Mouse (Mus musculus): ENCODE results near the gene Grin2a. TPM values are rescaled to one million over a fixed set of nuclear protein-coding genes. Genes with fewer than 3 reads are reported as not detected.

Gene Grin2a
- polyA plus RNA-seq, 1 experiment from 2014 or later = 0.47 TPM

GRCm38 (mm10) chr16:9985041-9985440 is 10.3 kb downstream of the Grin2a start:
- 59% methylated on average over 3 of the region's 3 CpGs for WGBS
- Histone ChIP-seq H3K9me3 (replicated peaks; ENCODE audit: control insufficient read depth, low read length) (no peaks in the 10 kb centered on the region), H3K4me3 (ENCODE audit: low read depth, low read length) (no peak overlapping the region), H3K27ac (ENCODE audit: low read depth, low read length) (no peak overlapping the region), H3K4me2 (ENCODE audit: low read length) (no peak overlapping the region), H3K36me3 (ENCODE audit: control insufficient read depth, insufficient read depth, low read length) (no peaks in the 10 kb centered on the region), H3K9ac (ENCODE audit: low read length) (no peak overlapping the region), H3K27me3 (replicated peaks; ENCODE audit: control insufficient read depth, insufficient read depth, low read length) (no peaks in the 10 kb centered on the region), H3K4me1 (ENCODE audit: control insufficient read depth, insufficient read depth, low read length) (no peaks in the 10 kb centered on the region)
- no peak for DNase-seq (ENCODE audit: low spot score)
- ATAC-seq = no peak

GRCm38 (mm10) chr16:9980641-9981040 is 14.7 kb downstream of the Grin2a start:
- no peaks in the 10 kb centered on the region for H3K9me3 ChIP-seq (replicated peaks; ENCODE audit: control insufficient read depth, low read length)
- H3K4me1 ChIP-seq (ENCODE audit: control insufficient read depth, insufficient read depth, low read length) = no peaks in the 10 kb centered on the region
- no peak overlapping the region for H3K4me3 ChIP-seq (ENCODE audit: low read depth, low read length)
- no peak overlapping the region for H3K9ac ChIP-seq (ENCODE audit: low read length)
- DNase-seq (ENCODE audit: low spot score) (no peak), ATAC-seq (no peak)
- no peaks in the 10 kb centered on the region for H3K36me3 ChIP-seq (ENCODE audit: control insufficient read depth, insufficient read depth, low read length)
- H3K4me2 ChIP-seq (ENCODE audit: low read length) = no peak overlapping the region
- no peaks in the 10 kb centered on the region for H3K27me3 ChIP-seq (replicated peaks; ENCODE audit: control insufficient read depth, insufficient read depth, low read length)
- no peak overlapping the region for H3K27ac ChIP-seq (ENCODE audit: low read depth, low read length)
- WGBS = 36% methylated on average over 2 of the region's 2 CpGs

GRCm38 (mm10) chr16:9978173-9978572 is 17.2 kb downstream of the Grin2a start:
- no peaks in the 10 kb centered on the region for H3K27me3 ChIP-seq (replicated peaks; ENCODE audit: control insufficient read depth, insufficient read depth, low read length)
- no peaks in the 10 kb centered on the region for H3K9me3 ChIP-seq (replicated peaks; ENCODE audit: control insufficient read depth, low read length)
- no peak for DNase-seq (ENCODE audit: low spot score)
- H3K4me1 ChIP-seq (ENCODE audit: control insufficient read depth, insufficient read depth, low read length) = no peaks in the 10 kb centered on the region
- no peak overlapping the region for H3K4me3 ChIP-seq (ENCODE audit: low read depth, low read length)
- WGBS = 86% methylated on average over 2 of the region's 2 CpGs
- no peak overlapping the region for H3K27ac ChIP-seq (ENCODE audit: low read depth, low read length)
- H3K36me3 ChIP-seq (ENCODE audit: control insufficient read depth, insufficient read depth, low read length) = no peaks in the 10 kb centered on the region
- no peak overlapping the region for H3K9ac ChIP-seq (ENCODE audit: low read length)
- H3K4me2 ChIP-seq (ENCODE audit: low read length) = no peak overlapping the region
- no peak for ATAC-seq

GRCm38 (mm10) chr16:9972705-9973104 is 22.7 kb downstream of the Grin2a start:
- Histone ChIP-seq H3K36me3 (ENCODE audit: control insufficient read depth, insufficient read depth, low read length) (no peaks in the 10 kb centered on the region), H3K9me3 (replicated peaks; ENCODE audit: control insufficient read depth, low read length) (no peaks in the 10 kb centered on the region), H3K9ac (ENCODE audit: low read length) (no peak overlapping the region), H3K27me3 (replicated peaks; ENCODE audit: control insufficient read depth, insufficient read depth, low read length) (no peaks in the 10 kb centered on the region), H3K4me2 (ENCODE audit: low read length) (no peak overlapping the region), H3K4me1 (ENCODE audit: control insufficient read depth, insufficient read depth, low read length) (no peaks in the 10 kb centered on the region), H3K4me3 (ENCODE audit: low read depth, low read length) (no peak overlapping the region), H3K27ac (ENCODE audit: low read depth, low read length) (no peak overlapping the region)
- no peak for DNase-seq (ENCODE audit: low spot score)
- ATAC-seq = no peak
- WGBS = 92% methylated on average over 3 of the region's 3 CpGs

GRCm38 (mm10) chr16:9964469-9964868 is 30.9 kb downstream of the Grin2a start:
- Histone ChIP-seq H3K9me3 (replicated peaks; ENCODE audit: control insufficient read depth, low read length) (no peaks in the 10 kb centered on the region), H3K27me3 (replicated peaks; ENCODE audit: control insufficient read depth, insufficient read depth, low read length) (no peaks in the 10 kb centered on the region), H3K4me1 (ENCODE audit: control insufficient read depth, insufficient read depth, low read length) (no peaks in the 10 kb centered on the region), H3K4me3 (ENCODE audit: low read depth, low read length) (no peak overlapping the region), H3K36me3 (ENCODE audit: control insufficient read depth, insufficient read depth, low read length) (no peaks in the 10 kb centered on the region), H3K9ac (ENCODE audit: low read length) (no peak overlapping the region), H3K4me2 (ENCODE audit: low read length) (no peak overlapping the region), H3K27ac (ENCODE audit: low read depth, low read length) (no peak overlapping the region)
- DNase-seq (ENCODE audit: low spot score) (no peak), ATAC-seq (no peak)
- 87% methylated on average over 6 of the region's 6 CpGs for WGBS

- H3K4me2 ChIP-seq (ENCODE audit: low read length) = no peak overlapping the region
- H3K36me3 ChIP-seq (ENCODE audit: control insufficient read depth, insufficient read depth, low read length) = no peaks in the 10 kb centered on the region
- no peaks in the 10 kb centered on the region for H3K27me3 ChIP-seq (replicated peaks; ENCODE audit: control insufficient read depth, insufficient read depth, low read length)
- WGBS = 75% methylated on average over 1 of the region's 1 CpGs
- no peak overlapping the region for H3K9ac ChIP-seq (ENCODE audit: low read length)
- no peak overlapping the region for H3K4me3 ChIP-seq (ENCODE audit: low read depth, low read length)
- no peaks in the 10 kb centered on the region for H3K4me1 ChIP-seq (ENCODE audit: control insufficient read depth, insufficient read depth, low read length)
- DNase-seq (ENCODE audit: low spot score) (no peak), ATAC-seq (no peak)
- H3K27ac ChIP-seq (ENCODE audit: low read depth, low read length) = no peak overlapping the region
- H3K9me3 ChIP-seq (replicated peaks; ENCODE audit: control insufficient read depth, low read length) = no peaks in the 10 kb centered on the region
Observed at GRCm38 (mm10) chr16:9962482-9962881, 32.9 kb downstream of the Grin2a start.

GRCm38 (mm10) chr16:9959340-9959739 is 36.0 kb downstream of the Grin2a start:
- H3K4me1 ChIP-seq (ENCODE audit: control insufficient read depth, insufficient read depth, low read length) = no peaks in the 10 kb centered on the region
- no peaks in the 10 kb centered on the region for H3K36me3 ChIP-seq (ENCODE audit: control insufficient read depth, insufficient read depth, low read length)
- H3K27me3 ChIP-seq (replicated peaks; ENCODE audit: control insufficient read depth, insufficient read depth, low read length) = no peaks in the 10 kb centered on the region
- 59% methylated on average over 1 of the region's 1 CpGs for WGBS
- no peak overlapping the region for H3K4me3 ChIP-seq (ENCODE audit: low read depth, low read length)
- DNase-seq (ENCODE audit: low spot score) = no peak
- no peak overlapping the region for H3K27ac ChIP-seq (ENCODE audit: low read depth, low read length)
- no peak overlapping the region for H3K9ac ChIP-seq (ENCODE audit: low read length)
- H3K9me3 ChIP-seq (replicated peaks; ENCODE audit: control insufficient read depth, low read length) = no peaks in the 10 kb centered on the region
- no peak overlapping the region for H3K4me2 ChIP-seq (ENCODE audit: low read length)
- no peak for ATAC-seq

- no peaks in the 10 kb centered on the region for H3K27me3 ChIP-seq (replicated peaks; ENCODE audit: control insufficient read depth, insufficient read depth, low read length)
- no peaks in the 10 kb centered on the region for H3K4me1 ChIP-seq (ENCODE audit: control insufficient read depth, insufficient read depth, low read length)
- DNase-seq (ENCODE audit: low spot score) (no peak), ATAC-seq (no peak)
- no peak overlapping the region for H3K4me2 ChIP-seq (ENCODE audit: low read length)
- 37% methylated on average over 5 of the region's 5 CpGs for WGBS
- no peaks in the 10 kb centered on the region for H3K9me3 ChIP-seq (replicated peaks; ENCODE audit: control insufficient read depth, low read length)
- H3K4me3 ChIP-seq (ENCODE audit: low read depth, low read length) = no peak overlapping the region
- no peak overlapping the region for H3K9ac ChIP-seq (ENCODE audit: low read length)
- H3K27ac ChIP-seq (ENCODE audit: low read depth, low read length) = no peak overlapping the region
- no peaks in the 10 kb centered on the region for H3K36me3 ChIP-seq (ENCODE audit: control insufficient read depth, insufficient read depth, low read length)
Observed at GRCm38 (mm10) chr16:9954266-9954665, 41.1 kb downstream of the Grin2a start.

- Histone ChIP-seq H3K4me2 (ENCODE audit: low read length) (no peak overlapping the region), H3K9me3 (replicated peaks; ENCODE audit: control insufficient read depth, low read length) (no peaks in the 10 kb centered on the region), H3K36me3 (ENCODE audit: control insufficient read depth, insufficient read depth, low read length) (no peaks in the 10 kb centered on the region), H3K4me1 (ENCODE audit: control insufficient read depth, insufficient read depth, low read length) (no peaks in the 10 kb centered on the region), H3K27ac (ENCODE audit: low read depth, low read length) (no peak overlapping the region), H3K4me3 (ENCODE audit: low read depth, low read length) (no peak overlapping the region), H3K9ac (ENCODE audit: low read length) (no peak overlapping the region), H3K27me3 (replicated peaks; ENCODE audit: control insufficient read depth, insufficient read depth, low read length) (no peaks in the 10 kb centered on the region)
- DNase-seq (ENCODE audit: low spot score) (no peak), ATAC-seq (no peak)
- WGBS = 91% methylated on average over 5 of the region's 5 CpGs
Observed at GRCm38 (mm10) chr16:9953396-9953831, 41.9 kb downstream of the Grin2a start.
